Mouse (Mus musculus) CH12F3 (cell line): ENCODE measurements around the gene Gm10715.
"Not testable (repeated sequence)": the region's sequence is repeated elsewhere in the genome, so short reads cannot be mapped to it uniquely, and the experiment has no call there.

Experiments used
- in situ Hi-C: fragments of 300-500 bp; cut with MboI; formaldehyde crosslinking; loops from 2 replicates; pipeline ENCODE4 v1.14.3; 2020; ENCODE audit warnings: low sequenced_read_pairs

Gm10715 gene

DNA sequence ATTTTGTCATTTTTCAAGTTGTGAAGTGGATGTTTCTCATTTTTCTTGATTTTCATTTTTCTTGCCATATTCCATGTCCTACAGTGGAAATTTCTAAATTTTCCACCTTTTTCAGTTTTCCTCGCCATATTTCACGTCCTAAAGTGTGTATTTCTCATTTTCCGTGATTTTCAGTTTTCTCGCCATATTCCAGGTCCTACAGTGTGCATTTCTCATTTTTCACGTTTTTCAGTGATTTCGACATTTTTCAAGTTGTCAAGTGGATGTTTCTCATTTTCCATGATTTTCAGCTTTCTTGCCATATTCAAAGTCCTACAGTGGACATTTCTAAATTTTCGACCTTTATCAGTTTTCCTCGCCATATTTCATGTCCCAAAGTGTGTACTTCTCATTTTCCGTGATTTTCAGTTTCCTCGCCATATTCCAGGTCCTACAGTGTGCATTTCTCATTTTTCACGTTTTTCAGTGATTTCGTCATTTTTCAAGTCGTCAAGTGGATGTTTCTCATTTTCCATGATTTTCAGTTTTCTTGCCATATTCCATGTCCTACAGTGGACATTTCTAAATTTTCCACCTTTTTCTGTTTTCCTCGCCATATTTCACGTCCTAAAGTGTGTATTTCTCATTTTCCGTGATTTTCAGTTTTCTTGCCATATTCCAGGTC, 12.6 kb upstream of the Gm10715 start:
- in situ Hi-C loops, result not testable (repeated sequence)

DNA sequence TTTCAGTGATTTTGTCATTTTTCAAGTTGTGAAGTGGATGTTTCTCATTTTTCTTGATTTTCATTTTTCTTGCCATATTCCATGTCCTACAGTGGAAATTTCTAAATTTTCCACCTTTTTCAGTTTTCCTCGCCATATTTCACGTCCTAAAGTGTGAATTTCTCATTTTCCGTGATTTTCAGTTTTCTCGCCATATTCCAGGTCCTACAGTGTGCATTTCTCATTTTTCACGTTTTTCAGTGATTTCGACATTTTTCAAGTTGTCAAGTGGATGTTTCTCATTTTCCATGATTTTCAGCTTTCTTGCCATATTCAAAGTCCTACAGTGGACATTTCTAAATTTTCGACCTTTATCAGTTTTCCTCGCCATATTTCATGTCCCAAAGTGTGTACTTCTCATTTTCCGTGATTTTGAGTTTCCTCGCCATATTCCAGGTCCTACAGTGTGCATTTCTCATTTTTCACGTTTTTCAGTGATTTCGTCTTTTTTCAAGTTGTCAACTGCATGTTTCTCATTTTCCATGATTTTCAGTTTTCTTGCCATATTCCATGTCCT, 11.7 kb upstream of the Gm10715 start, which contains the start of gene Gm10717:
Gene Gm10717, plus strand, starts transcription at position 506 of the 556 bp plus-strand sequence.
- in situ Hi-C loops, result not testable (repeated sequence)

DNA sequence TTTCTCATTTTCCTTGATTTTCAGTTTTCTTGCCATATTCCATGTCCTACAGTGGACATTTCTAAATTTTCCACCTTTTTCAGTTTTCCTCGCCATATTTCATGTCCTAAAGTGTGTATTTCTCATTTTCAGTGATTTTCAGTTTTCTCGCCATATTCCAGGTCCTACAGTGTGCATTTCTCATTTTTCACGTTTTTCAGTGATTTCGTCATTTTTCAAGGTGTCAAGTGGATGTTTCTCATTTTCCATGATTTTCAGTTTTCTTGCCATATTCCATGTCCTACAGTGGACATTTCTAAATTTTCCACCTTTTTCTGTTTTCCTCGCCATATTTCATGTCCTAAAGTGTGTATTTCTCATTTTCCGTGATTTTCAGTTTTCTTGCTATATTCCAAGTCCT, 11.0 kb upstream of the Gm10715 start:
- in situ Hi-C loops, result not testable (repeated sequence)

DNA sequence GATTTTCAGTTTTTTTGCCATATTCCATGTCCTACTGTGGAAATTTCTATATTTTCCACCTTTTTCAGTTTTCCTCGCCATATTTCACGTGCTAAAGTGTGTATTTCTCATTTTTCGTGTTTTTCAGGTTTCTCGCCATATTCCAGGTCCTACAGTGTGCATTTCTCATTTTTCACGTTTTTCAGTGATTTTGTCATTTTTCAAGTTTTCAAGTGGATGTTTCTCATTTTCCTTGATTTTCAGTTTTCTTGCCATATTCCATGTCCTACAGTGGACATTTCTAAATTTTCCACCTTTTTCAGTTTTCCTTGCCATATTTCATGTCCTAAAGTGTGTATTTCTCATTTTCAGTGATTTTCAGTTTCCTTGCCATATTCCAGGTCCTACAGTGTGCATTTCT, 10.5 kb upstream of the Gm10715 start:
- in situ Hi-C loops, result not testable (repeated sequence)

DNA sequence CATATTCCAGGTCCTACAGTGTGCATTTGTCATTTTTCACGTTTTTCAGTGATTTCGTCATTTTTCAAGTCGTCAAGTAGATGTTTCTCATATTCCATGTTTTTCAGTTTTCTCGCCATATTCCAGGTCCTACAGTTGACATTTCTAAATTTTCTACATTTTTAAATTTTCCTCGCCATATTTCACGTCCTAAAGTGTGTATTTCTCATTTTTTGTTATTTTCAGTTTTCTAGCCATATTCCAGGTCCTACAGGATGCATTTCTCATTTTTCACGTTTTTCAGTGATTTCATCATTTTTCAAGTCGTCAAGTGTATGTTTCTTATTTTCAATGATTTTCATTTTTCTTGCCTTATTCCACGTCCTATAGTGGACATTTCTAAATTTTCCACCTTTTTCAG, 9.9 kb upstream of the Gm10715 start:
- in situ Hi-C loops, result not testable (repeated sequence)

DNA sequence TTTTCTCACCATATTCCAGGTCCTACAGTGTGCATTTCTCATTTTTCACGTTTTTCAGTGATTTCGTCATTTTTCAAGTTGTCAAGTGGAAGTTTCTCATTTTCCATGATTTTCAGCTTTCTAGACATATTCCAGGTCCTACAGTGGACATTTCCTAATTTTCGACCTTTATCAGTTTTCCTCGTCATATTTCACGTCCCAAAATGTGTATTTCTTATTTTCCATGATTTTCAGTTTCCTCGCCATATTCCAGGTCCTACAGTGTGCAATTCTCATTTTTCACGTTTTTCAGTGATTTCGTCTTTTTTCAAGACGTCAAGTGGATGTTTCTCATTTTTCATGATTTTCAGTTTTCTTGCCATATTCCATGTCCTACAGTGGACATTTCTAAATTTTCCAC, 9.5 kb upstream of the Gm10715 start:
- in situ Hi-C loops, result not testable (repeated sequence)

DNA sequence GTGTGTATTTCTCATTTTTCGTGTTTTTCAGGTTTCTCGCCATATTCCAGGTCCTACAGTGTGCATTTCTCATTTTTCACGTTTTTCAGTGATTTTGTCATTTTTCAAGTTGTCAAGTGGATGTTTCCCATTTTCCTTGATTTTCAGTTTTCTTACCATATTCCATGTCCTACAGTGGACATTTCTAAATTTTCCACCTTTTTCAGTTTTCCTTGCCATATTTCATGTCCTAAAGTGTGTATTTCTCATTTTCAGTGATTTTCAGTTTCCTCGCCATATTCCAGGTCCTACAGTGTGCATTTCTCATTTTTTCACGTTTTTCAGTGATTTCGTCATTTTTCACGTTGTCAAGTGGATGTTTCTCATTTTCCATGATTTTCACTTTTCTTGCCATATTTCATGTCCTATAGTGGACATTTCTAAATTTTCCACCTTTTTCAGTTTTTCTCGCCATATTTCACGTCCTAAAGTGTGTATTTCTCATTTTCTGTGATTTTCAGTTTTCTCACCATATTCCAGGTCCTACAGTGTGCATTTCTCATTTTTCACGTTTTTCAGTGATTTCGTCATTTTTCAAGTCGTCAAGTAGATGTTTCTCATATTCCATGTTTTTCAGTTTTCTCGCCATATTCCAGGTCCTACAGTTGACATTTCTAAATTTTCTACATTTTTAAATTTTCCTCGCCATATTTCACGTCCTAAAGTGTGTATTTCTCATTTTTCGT, 7.2 kb upstream of the Gm10715 start:
- in situ Hi-C loops, result not testable (repeated sequence)

DNA sequence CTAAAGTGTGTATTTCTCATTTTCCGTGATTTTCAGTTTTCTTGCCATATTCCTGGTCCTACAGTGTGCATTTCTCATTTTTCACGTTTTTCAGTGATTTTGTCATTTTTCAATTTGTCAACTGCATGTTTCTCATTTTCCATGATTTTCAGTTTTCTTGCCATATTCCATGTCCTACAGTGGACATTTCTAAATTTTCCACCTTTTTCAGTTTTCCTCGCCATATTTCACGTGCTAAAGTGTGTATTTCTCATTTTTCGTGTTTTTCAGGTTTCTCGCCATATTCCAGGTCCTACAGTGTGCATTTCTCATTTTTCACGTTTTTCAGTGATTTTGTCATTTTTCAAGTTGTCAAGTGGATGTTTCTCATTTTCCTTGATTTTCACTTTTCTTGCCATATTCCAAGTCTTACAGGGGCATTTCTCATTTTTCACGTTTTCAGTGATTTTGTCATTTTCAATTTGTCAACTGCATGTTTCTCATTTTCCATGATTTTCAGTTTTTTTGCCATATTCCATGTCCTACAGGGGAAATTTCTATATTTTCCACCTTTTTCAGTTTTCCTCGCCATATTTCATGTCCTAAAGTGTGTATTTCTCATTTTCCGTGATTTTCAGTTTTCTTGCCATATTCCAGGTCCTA, 5.9 kb upstream of the Gm10715 start:
- in situ Hi-C loops, result not testable (repeated sequence)

DNA sequence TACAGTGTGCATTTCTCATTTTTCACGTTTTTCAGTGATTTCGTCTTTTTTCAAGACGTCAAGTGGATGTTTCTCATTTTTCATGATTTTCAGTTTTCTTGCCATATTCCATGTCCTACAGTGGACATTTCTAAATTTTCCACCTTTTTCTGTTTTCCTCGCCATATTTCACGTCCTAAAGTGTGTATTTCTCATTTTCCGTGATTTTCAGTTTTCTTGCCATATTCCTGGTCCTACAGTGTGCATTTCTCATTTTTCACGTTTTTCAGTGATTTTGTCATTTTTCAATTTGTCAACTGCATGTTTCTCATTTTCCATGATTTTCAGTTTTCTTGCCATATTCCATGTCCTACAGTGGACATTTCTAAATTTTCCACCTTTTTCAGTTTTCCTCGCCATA, 2.4 kb upstream of the Gm10715 start, which contains the start of gene Gm17535:
Gene Gm17535, plus strand, starts transcription at position 301 of the 400 bp plus-strand sequence.
- in situ Hi-C loops, result not testable (repeated sequence)

DNA sequence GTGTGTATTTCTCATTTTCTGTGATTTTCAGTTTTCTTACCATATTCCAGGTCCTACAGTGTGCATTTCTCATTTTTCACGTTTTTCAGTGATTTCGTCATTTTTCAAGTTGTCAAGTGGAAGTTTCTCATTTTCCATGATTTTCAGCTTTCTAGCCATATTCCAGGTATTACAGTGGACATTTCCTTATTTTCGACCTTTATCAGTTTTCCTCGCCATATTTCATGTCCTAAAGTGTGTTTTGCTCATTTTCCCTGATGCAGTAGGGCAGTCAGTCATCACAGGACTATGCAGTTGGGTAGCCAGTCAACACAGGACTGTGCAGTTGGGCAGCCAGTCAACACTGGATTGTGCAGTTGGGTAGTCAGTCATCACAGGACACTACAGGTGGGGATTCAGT, 1.5 kb downstream of the Gm10715 start:
- in situ Hi-C loops, result not testable (repeated sequence)
